Mouse (Mus musculus): ENCODE data around the gene 9130230L23Rik. TPM values are rescaled to one million over a fixed set of nuclear protein-coding genes. Genes with fewer than 3 reads are reported as not detected.
"Not testable (repeated sequence)": the region's sequence is repeated elsewhere in the genome, so short reads cannot be mapped to it uniquely, and the experiment has no call there.

9130230L23Rik gene
- total and polyA plus RNA-seq, 3 experiments, result 0.22 TPM; not detected in 2

DNA sequence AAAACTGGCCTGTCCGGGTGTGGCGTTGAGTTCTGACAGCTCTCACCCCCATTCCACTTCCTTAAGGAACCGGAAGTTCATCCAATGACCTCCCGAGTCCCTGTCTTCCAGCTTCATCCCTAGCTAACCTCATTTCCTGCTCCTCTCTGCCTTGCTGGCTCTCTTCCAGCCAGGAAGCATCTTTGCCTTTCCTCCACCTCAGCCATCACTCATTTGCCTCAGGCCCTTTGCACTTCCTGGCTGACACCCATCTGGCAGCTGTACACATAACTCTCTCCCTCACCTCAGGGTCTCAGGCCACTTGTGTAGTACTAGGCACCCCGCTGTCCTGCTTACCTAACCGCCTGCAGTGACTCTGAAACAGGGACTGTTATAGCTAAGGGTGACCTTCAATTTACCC, 9.4 kb downstream of the 9130230L23Rik start:
- H3K9ac ChIP-seq (ENCODE audit: control insufficient read depth, low read depth, low read length, poor library complexity, severe bottlenecking), result no peak overlapping the region
- H3K36me3 ChIP-seq (ENCODE audit: control insufficient read depth in 1 of 2, insufficient read depth in 2 of 2, low read length in 2 of 2), result peaks cover 0 to 2% of the 10 kb centered on the region in 2 experiments; a peak in 1 of 4 replicates
- no peak for DNase-seq (ENCODE audit: low read depth, low spot score)
- H3K79me2 ChIP-seq (ENCODE audit: control insufficient read depth, insufficient read depth, low read length, poor library complexity), result no peaks in the 10 kb centered on the region
- H3K27me3 ChIP-seq (ENCODE audit: control insufficient read depth in 1 of 2, insufficient read depth in 2 of 2, low read length in 2 of 2), result 0 out of 4 replicates have a peak, but pooled peaks cover 0 to 2% of the 10 kb centered on the region in 2 experiments
- no peaks in the 10 kb centered on the region for H3K9me3 ChIP-seq (replicated peaks; ENCODE audit: insufficient read depth, low read length)
- H3K27ac ChIP-seq (ENCODE audit: control insufficient read depth, low read depth, low read length), result no peak overlapping the region
- TF ChIP-seq GATA1 (IDR thresholded peaks at IDR 0.05; ENCODE audit: low read depth, low read length) (no peak), CHD2 (IDR thresholded peaks at IDR 0.05; ENCODE audit: low read length) (no peak)
- H3K4me3 ChIP-seq (ENCODE audit: control insufficient read depth in 1 of 2, insufficient read depth in 1 of 2, low read depth in 2 of 2, low read length in 2 of 2), result no peak overlapping the region
- peaks cover 0 to 11% of the 10 kb centered on the region in 2 experiments; a peak in 2 of 4 replicates for H3K4me1 ChIP-seq (ENCODE audit: control insufficient read depth in 1 of 2, insufficient read depth in 2 of 2, low read length in 2 of 2)

DNA sequence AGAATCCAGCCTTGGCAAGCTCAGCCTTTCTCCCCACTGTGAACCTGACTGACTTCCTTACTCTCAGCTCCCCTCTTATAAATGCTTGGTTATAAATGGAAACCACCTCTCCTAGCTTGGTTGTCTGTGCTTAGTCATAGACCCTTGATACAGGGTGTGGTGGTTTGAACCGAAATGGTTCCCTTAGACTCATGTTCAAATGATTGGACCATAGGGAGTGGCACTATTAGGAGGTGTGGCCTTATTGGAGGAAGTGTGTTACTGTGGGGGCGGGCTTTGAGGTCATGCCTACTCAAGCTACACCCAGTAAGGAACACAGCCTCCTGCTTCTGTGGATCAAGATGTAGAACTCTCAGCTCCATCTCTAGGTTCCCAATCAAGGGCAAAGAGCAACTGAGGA, 12.9 kb downstream of the 9130230L23Rik start:
- TF ChIP-seq BHLHE40 (IDR thresholded peaks at IDR 0.05; ENCODE audit: borderline replicate concordance, low read depth, low read length), result no peak
- no peak for TF ChIP-seq MEF2A (IDR thresholded peaks at IDR 0.05; ENCODE audit: extremely low read depth, insufficient replicate concordance, low read depth, low read length, poor library complexity, severe bottlenecking)
- TF ChIP-seq RCOR1 (IDR thresholded peaks at IDR 0.05; ENCODE audit: low read depth, low read length), result no peak
- TF ChIP-seq ZKSCAN1 (IDR thresholded peaks at IDR 0.05; ENCODE audit: low read depth, low read length), result no peak
- no peak for TF ChIP-seq ZC3H11A (IDR thresholded peaks at IDR 0.05; ENCODE audit: low read depth, low read length)
- TF ChIP-seq RAD21 (IDR thresholded peaks at IDR 0.05; ENCODE audit: low read depth, low read length), result no peak
- TF ChIP-seq MAZ (IDR thresholded peaks at IDR 0.05; ENCODE audit: low read depth, low read length), result no peak
- no peak for TF ChIP-seq MYC (IDR thresholded peaks at IDR 0.05; ENCODE audit: low read depth, low read length)
- TF ChIP-seq CHD1 (IDR thresholded peaks at IDR 0.05; ENCODE audit: low read depth, low read length), result no peak
- no peak for TF ChIP-seq POLR2AphosphoS2 (IDR thresholded peaks at IDR 0.05; ENCODE audit: low read length)
- TF ChIP-seq POLR2A (IDR thresholded peaks at IDR 0.05; ENCODE audit: control insufficient read depth in 1 of 2, insufficient read depth in 1 of 2, low read depth in 1 of 2, low read length in 2 of 2, poor library complexity in 1 of 2), result no peak
- peaks cover 0 to 13% of the 10 kb centered on the region in 2 experiments; a peak in 2 of 4 replicates for H3K4me1 ChIP-seq (ENCODE audit: control insufficient read depth in 1 of 2, insufficient read depth in 2 of 2, low read length in 2 of 2)
- H3K79me2 ChIP-seq (ENCODE audit: control insufficient read depth, insufficient read depth, low read length, poor library complexity), result no peaks in the 10 kb centered on the region
- H3K27me3 ChIP-seq (ENCODE audit: control insufficient read depth in 1 of 2, insufficient read depth in 2 of 2, low read length in 2 of 2), result no peaks in the 10 kb centered on the region
- peak overlapping the region; percentile 4; the same call in 1 of the 2 replicates for H3K27ac ChIP-seq (ENCODE audit: control insufficient read depth, low read depth, low read length)
- no peak overlapping the region for H3K4me3 ChIP-seq (ENCODE audit: control insufficient read depth in 1 of 2, insufficient read depth in 1 of 2, low read depth in 2 of 2, low read length in 2 of 2)
- no peaks in the 10 kb centered on the region for H3K9me3 ChIP-seq (replicated peaks; ENCODE audit: insufficient read depth, low read length)
- DNase-seq (ENCODE audit: low read depth, low spot score), result peak; percentile 85
- H3K9ac ChIP-seq (ENCODE audit: control insufficient read depth, low read depth, low read length, poor library complexity, severe bottlenecking), result no peak overlapping the region
- peaks cover 0 to 2% of the 10 kb centered on the region in 2 experiments; a peak in 1 of 4 replicates for H3K36me3 ChIP-seq (ENCODE audit: control insufficient read depth in 1 of 2, insufficient read depth in 2 of 2, low read length in 2 of 2)

DNA sequence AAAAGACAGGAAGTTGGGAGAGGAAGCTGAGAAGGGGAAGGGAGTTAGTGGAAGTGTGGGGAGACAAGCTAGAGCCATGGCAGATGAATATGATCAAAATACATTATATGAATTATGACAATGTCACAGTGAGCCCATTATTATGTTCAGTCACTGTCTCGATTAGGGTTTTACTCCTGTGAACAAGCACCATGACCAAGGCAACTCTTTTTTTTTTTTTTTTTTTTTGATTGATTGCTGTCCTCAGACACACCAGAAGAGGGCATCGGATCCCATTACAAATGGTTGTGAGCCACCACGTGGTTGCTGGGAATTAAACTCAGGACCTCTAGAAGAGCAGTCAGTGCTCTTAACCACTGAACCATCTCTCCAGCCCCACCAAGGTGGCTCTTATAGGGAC, 17.1 kb downstream of the 9130230L23Rik start:
- not testable (repeated sequence) for H3K4me3 ChIP-seq (ENCODE audit: control insufficient read depth in 1 of 2, insufficient read depth in 1 of 2, low read depth in 2 of 2, low read length in 2 of 2); H3K79me2 ChIP-seq (ENCODE audit: control insufficient read depth, insufficient read depth, low read length, poor library complexity); DNase-seq (ENCODE audit: low read depth, low spot score); H3K36me3 ChIP-seq (ENCODE audit: control insufficient read depth in 1 of 2, insufficient read depth in 2 of 2, low read length in 2 of 2); H3K9me3 ChIP-seq (replicated peaks; ENCODE audit: insufficient read depth, low read length); H3K27me3 ChIP-seq (ENCODE audit: control insufficient read depth in 1 of 2, insufficient read depth in 2 of 2, low read length in 2 of 2); H3K27ac ChIP-seq (ENCODE audit: control insufficient read depth, low read depth, low read length); H3K9ac ChIP-seq (ENCODE audit: control insufficient read depth, low read depth, low read length, poor library complexity, severe bottlenecking)
- peaks cover 0 to 13% of the 10 kb centered on the region in 2 experiments; a peak in 2 of 4 replicates for H3K4me1 ChIP-seq (ENCODE audit: control insufficient read depth in 1 of 2, insufficient read depth in 2 of 2, low read length in 2 of 2)
- TF ChIP-seq ZNF384 (IDR thresholded peaks at IDR 0.05; ENCODE audit: low read depth, low read length), result peak; percentile 60; the same call in 1 of the 2 replicates

Measured in MEL (cell line).